In genomic region chr17:34024861-34025755, GRCm38 (mm10) we compare ENCODE assay signal across 2 mouse cellular contexts.
A peak's percentile ranks its signal among the peaks of the same experiment; 100 is the strongest.
TF ChIP-seq lines count a peak whose summit lies in the region.

No protein-coding gene starts in this region.

TF ChIP-seq in MEL, 35 proteins besides CTCF, POLR2A, EP300 and RAD21:
- TF ChIP-seq RCOR1 (IDR thresholded peaks at IDR 0.05; ENCODE audit: low read depth, low read length) (no peak), TBP (IDR thresholded peaks at IDR 0.05; ENCODE audit: low read depth, low read length) (no peak), POLR2AphosphoS2 (IDR thresholded peaks at IDR 0.05; ENCODE audit: low read length) (peak; percentile 50), KAT2A (conservative IDR thresholded peaks at IDR 0.05; ENCODE audit: low read depth, low read length) (no peak; the same call in 1 of the 2 replicates), ELF1 (IDR thresholded peaks at IDR 0.05; ENCODE audit: low read depth, low read length) (0 out of 2 replicates have a peak, but pooled peaks have one; percentile 9), ZMIZ1 (IDR thresholded peaks at IDR 0.05; ENCODE audit: low read depth, low read length) (no peak; the same call in 1 of the 2 replicates), E2F4 (IDR thresholded peaks at IDR 0.05; ENCODE audit: borderline replicate concordance, low read depth, low read length) (no peak), UBTF (IDR thresholded peaks at IDR 0.05; ENCODE audit: borderline replicate concordance, insufficient read depth, low read depth, low read length) (peak; percentile 93; the same call in 1 of the 2 replicates), USF2 (IDR thresholded peaks at IDR 0.05; ENCODE audit: borderline replicate concordance in 1 of 2, insufficient read depth in 1 of 2, low read depth in 1 of 2, low read length in 2 of 2) (no peak), SIN3A (IDR thresholded peaks at IDR 0.05; ENCODE audit: low read length) (no peak; the same call in 1 of the 2 replicates), MYC (IDR thresholded peaks at IDR 0.05; ENCODE audit: low read depth, low read length) (no peak)

TF ChIP-seq in myocyte, 11 proteins besides CTCF, POLR2A, EP300 and RAD21:
- no peak for TF ChIP-seq TCF3 (IDR thresholded peaks at IDR 0.05; ENCODE audit: insufficient read length, low read depth)
- TF ChIP-seq SRF (IDR thresholded peaks at IDR 0.05; ENCODE audit: control insufficient read depth, insufficient read length, low read depth) = no peak
- TF ChIP-seq POLR2AphosphoS2 (IDR thresholded peaks at IDR 0.05; ENCODE audit: insufficient read length, low read depth) = peak; percentile 74
